Mouse (Mus musculus) myocyte (in vitro differentiated cells): Measurements from ENCODE around the gene Il27.

ENCODE experiments used
- E2F4 ChIP-seq: IDR thresholded peaks from one replicate; pipeline ENCODE4 v1.6.1; 2011; ENCODE audit warnings: mild to moderate bottlenecking, control low read depth, moderate library complexity; ENCODE audit not compliant: insufficient read depth
- MYOD1 ChIP-seq, 3 experiments: IDR thresholded peaks; one replicate each; pipeline ENCODE4 v1.6.1; 2011; ENCODE audit warnings: control low read depth in 2 of 3, low read depth in 2 of 3, mild to moderate bottlenecking in 2 of 3, moderate library complexity in 1 of 3; ENCODE audit not compliant: insufficient read length in 2 of 3, control insufficient read depth in 1 of 3
- POLR2A ChIP-seq: IDR thresholded peaks from one replicate; pipeline ENCODE4 v1.6.1; 2011; ENCODE audit warnings: low read depth, mild to moderate bottlenecking, control low read depth, moderate library complexity; ENCODE audit not compliant: insufficient read length
- POLR2AphosphoS2 ChIP-seq: IDR thresholded peaks from one replicate; pipeline ENCODE4 v1.6.1; 2011; ENCODE audit warnings: low read depth, control low read depth; ENCODE audit not compliant: insufficient read length
- TCF12 ChIP-seq: IDR thresholded peaks from one replicate; pipeline ENCODE4 v1.6.1; 2011; ENCODE audit warnings: mild to moderate bottlenecking, control low read depth; ENCODE audit not compliant: poor library complexity, insufficient read depth, severe bottlenecking

DNA sequence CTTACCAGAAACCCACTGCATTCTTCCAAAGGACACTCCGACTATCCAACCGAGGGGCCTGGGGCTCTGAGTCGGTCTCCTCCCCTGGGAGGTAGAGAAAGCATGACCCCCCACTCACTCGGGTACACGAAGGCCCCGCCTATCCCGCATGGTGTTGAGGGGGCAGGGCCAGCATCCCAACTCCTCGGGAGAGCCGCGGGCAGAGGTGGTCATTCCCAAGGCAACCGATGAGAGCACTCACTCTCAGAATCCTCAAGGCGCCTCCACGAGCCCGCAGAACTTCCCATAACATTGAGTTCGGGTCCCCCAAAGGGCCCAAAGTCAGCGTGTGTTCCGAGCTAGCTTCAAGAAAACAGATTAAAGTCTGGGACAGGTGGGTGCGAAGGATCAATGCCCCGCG is 12.0 kb downstream of the Il27 start:
- no peak for TF ChIP-seq TCF12
- TF ChIP-seq POLR2A, result no peak
- TF ChIP-seq POLR2AphosphoS2, result no peak
- TF ChIP-seq MYOD1 (IDR thresholded peaks at IDR 0.05; ENCODE audit: control insufficient read depth in 1 of 3, insufficient read length in 2 of 3, low read depth in 2 of 3), result no peak
- no peak for TF ChIP-seq E2F4
